Mouse (Mus musculus) heart, adult 2 months (tissue): ENCODE results near the gene Parvb.

Experiments used
- EP300 ChIP-seq: fragments of 200-500 bp; IDR thresholded peaks from 2 replicates; pipeline ENCODE4 v1.6.1; 2011; ENCODE audit warnings: low read depth, low read length, control low read depth; ENCODE audit not compliant: insufficient read depth
- POLR2A ChIP-seq: fragments of 200-500 bp; IDR thresholded peaks from 2 replicates; pipeline ENCODE4 v1.6.1; 2011; ENCODE audit warnings: mild to moderate bottlenecking, low read depth, low read length, control low read depth; ENCODE audit not compliant: insufficient read depth

GRCm38 (mm10) chr15:84191724-84192057 is 40.2 kb upstream of the Parvb start:
- TF ChIP-seq EP300 (no peak), POLR2A (no peak)
